In the genomic region with DNA sequence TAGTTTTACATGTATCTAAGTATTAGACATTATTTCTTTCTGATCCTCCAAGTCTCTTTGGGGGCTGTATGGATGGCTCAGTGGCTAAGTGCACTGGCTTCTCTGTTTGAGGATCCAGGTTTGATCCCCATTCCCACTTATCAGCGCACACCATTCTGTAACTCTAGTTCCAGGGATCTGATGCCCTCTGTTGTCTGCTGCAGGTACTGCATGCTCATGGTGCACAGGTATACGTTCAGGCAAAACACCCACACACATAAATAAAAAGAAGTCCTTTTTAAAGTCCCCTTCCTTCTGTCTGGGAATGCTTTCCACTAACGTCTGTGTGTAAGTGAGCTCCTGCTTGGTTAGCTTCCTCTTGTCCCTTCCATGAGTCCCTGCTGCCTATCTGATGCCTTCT, we compare ENCODE assay signal across 8 mouse cellular contexts. TPM values are rescaled to one million over a fixed set of nuclear protein-coding genes. Genes with fewer than 3 reads are reported as not detected.
DNase-seq lines count a peak whose midpoint lies in the region; ATAC-seq and TF ChIP-seq lines count a peak whose summit lies in the region.

No protein-coding gene starts in this region.

- no peaks in the 10 kb centered on the region for H3K27me3 ChIP-seq in heart, adult 2 months (ENCODE audit: control insufficient read depth, insufficient read depth, low read length)
- H3K27me3 ChIP-seq in liver, embryonic 14.5 days (ENCODE audit: control insufficient read depth, insufficient read depth, low read length), result no peaks in the 10 kb centered on the region

- TF ChIP-seq CTCF in heart, adult 2 months (IDR thresholded peaks at IDR 0.05), result peak; percentile 68
- TF ChIP-seq CTCF in liver, embryonic 14.5 days (IDR thresholded peaks at IDR 0.05; ENCODE audit: low read depth), result peak; percentile 87

- intact Hi-C loops in heart, adult 2 months (cut with DNase I), result no loop called here
- intact Hi-C loops in left cerebral cortex, postnatal 10 days (cut with DNase I), result no loop called here

- TF ChIP-seq POLR2A in heart, adult 2 months (IDR thresholded peaks at IDR 0.05; ENCODE audit: insufficient read depth, low read depth, low read length), result no peak

- no peak overlapping the region for H3K4me3 ChIP-seq in heart, adult 2 months
- no peak overlapping the region for H3K4me3 ChIP-seq in liver, embryonic 14.5 days (ENCODE audit: insufficient read depth in 1 of 2, low read depth in 2 of 2, low read length in 2 of 2)

- no peaks in the 10 kb centered on the region for H3K9me3 ChIP-seq in liver, embryonic 14.5 days (ENCODE audit: control insufficient read depth, low read length)

- 76% methylated on average over 3 of the region's 3 CpGs for WGBS in heart, adult 2 months
- 56% methylated on average over 3 of the region's 3 CpGs for WGBS in liver, embryonic 14.5 days (ENCODE audit: insufficient replicate concordance)

- H3K36me3 ChIP-seq in heart, adult 2 months (ENCODE audit: control insufficient read depth, insufficient read depth, low read length), result no peaks in the 10 kb centered on the region
- no peaks in the 10 kb centered on the region for H3K36me3 ChIP-seq in liver, embryonic 14.5 days (replicated peaks; ENCODE audit: control insufficient read depth, insufficient read depth, low read depth)

- no peak for ATAC-seq in liver, embryonic 14.5 days (ENCODE audit: insufficient read depth)

- no peak overlapping the region for H3K9ac ChIP-seq in heart, adult 2 months (ENCODE audit: low read depth, low read length)
- no peak overlapping the region for H3K9ac ChIP-seq in liver, embryonic 14.5 days (replicated peaks)

- no peak overlapping the region for H3K4me2 ChIP-seq in liver, embryonic 14.5 days (ENCODE audit: low read depth)

- DNase-seq in heart, adult 2 months, result no peak
- DNase-seq in heart, adult 9 months (ENCODE audit: low spot score in 2 of 2), result no peak
- peak; percentile 54 for DNase-seq in 3T3-L1 (ENCODE audit: low read depth, low spot score)
- peak; percentile 55 for DNase-seq in NIH3T3 (ENCODE audit: low read depth)
- DNase-seq in liver, embryonic 14.5 days (ENCODE audit: low read depth in 3 of 3, low spot score in 3 of 3), result peak in 1 of 3 experiments; percentile 35
- no peak for DNase-seq in frontal cortex, postnatal 14 days (ENCODE audit: low spot score in 2 of 2)
- no peak for DNase-seq in left cerebral cortex, postnatal 10 days (ENCODE audit: extremely low spot score in 1 of 2, low spot score in 2 of 2)
- DNase-seq in urinary bladder, postnatal 25 days (ENCODE audit: low spot score), result no peak

- no peaks in the 10 kb centered on the region for H3K4me1 ChIP-seq in heart, adult 2 months (ENCODE audit: control insufficient read depth, insufficient read depth, low read length)
- H3K4me1 ChIP-seq in liver, embryonic 14.5 days (replicated peaks; ENCODE audit: control insufficient read depth in 2 of 2, insufficient read depth in 2 of 2, low read length in 1 of 2), result no peaks in the 10 kb centered on the region

- TF ChIP-seq EP300 in heart, adult 2 months (IDR thresholded peaks at IDR 0.05; ENCODE audit: insufficient read depth, low read depth, low read length), result no peak
- TF ChIP-seq EP300 in liver, embryonic 14.5 days (IDR thresholded peaks at IDR 0.05; ENCODE audit: low read depth), result no peak

- no peaks in the 10 kb centered on the region for H3K79me2 ChIP-seq in heart, adult 2 months (replicated peaks; ENCODE audit: control insufficient read depth, insufficient read depth, low read length)

- H3K27ac ChIP-seq in heart, adult 2 months, result no peak overlapping the region
- H3K27ac ChIP-seq in liver, embryonic 14.5 days, result no peak overlapping the region

RNA-seq across cellular contexts. Expression of a gene that starts 16.0 kb away (rescaled TPM):
- under 1 TPM; 0.10 to 0.20 TPM for total RNA-seq in heart, adult 2 months (2021)
- polyA plus RNA-seq in heart, adult 2 months (2012; rRNA removed), result 0.04 and 0.06 TPM in 2 replicates
- 0.09 and 0.10 TPM in 2 replicates for polyA plus RNA-seq in liver, embryonic 14.5 days (2012; rRNA removed)
- polyA plus RNA-seq in liver, embryonic 14.5 days (2014; fragmentation: Nextera tagmentation; extraction: Ambion mirVana), result 0.05 and 0.11 TPM in 2 replicates
- 1 to 10 TPM; 7.0 to 8.5 TPM for total RNA-seq in left cerebral cortex, postnatal 10 days (2021)

RNA-seq across cellular contexts. Expression of a gene that starts 18.1 kb away (rescaled TPM):
- 1 to 10 TPM; 6.9 to 7.9 TPM for total RNA-seq in heart, adult 2 months (2021)
- polyA plus RNA-seq in heart, adult 2 months (2012; rRNA removed), result 3.4 and 5.4 TPM in 2 replicates
- 0.39 and 0.44 TPM in 2 replicates for polyA plus RNA-seq in liver, embryonic 14.5 days (2012; rRNA removed)
- polyA plus RNA-seq in liver, embryonic 14.5 days (2014; fragmentation: Nextera tagmentation; extraction: Ambion mirVana), result 0.04 and 0.15 TPM in 2 replicates
- 100 to 1,000 TPM in 1 of 2 experiments, 10 to 100 TPM in 1; 99.1 to 107 TPM for total RNA-seq in left cerebral cortex, postnatal 10 days (2021)

RNA-seq across cellular contexts. Expression of a gene that starts 31.8 kb away (rescaled TPM):
- 1 to 10 TPM; 2.2 TPM for total RNA-seq in heart, adult 2 months (2021)
- polyA plus RNA-seq in heart, adult 2 months (2012; rRNA removed), result 1.5 and 2.6 TPM in 2 replicates
- 0.87 and 1.0 TPM in 2 replicates for polyA plus RNA-seq in liver, embryonic 14.5 days (2012; rRNA removed)
- polyA plus RNA-seq in liver, embryonic 14.5 days (2014; fragmentation: Nextera tagmentation; extraction: Ambion mirVana), result 0.48 and 0.77 TPM in 2 replicates
- total RNA-seq in left cerebral cortex, postnatal 10 days (2021), result 1 to 10 TPM; 3.2 to 3.3 TPM

Comparison
In these comparisons a context has a peak if more than half of its experiments do, and no peak if none do; other contexts are left out.
1. DNase-seq: peak in 3T3-L1 (single experiment) and NIH3T3 (single experiment); none in heart, adult 2 months (0 of 2), heart, adult 9 months (0 of 2), frontal cortex, postnatal 14 days (0 of 2), left cerebral cortex, postnatal 10 days (0 of 2) and urinary bladder, postnatal 25 days (single experiment).
2. RNA of a gene that starts 16.0 kb away (total RNA-seq): 7.0 to 8.5 TPM in left cerebral cortex, postnatal 10 days; 0.10 to 0.20 TPM in heart, adult 2 months; every median in the first group is over 4 times any median in the second.
3. RNA of a gene that starts 18.1 kb away (total RNA-seq): 99.1 to 107 TPM in left cerebral cortex, postnatal 10 days; 6.9 to 7.9 TPM in heart, adult 2 months; every median in the first group is over 10 times any median in the second.